Mouse (Mus musculus) kidney, postnatal 10 days (tissue): ENCODE results near the gene Gm9789.
"Not testable (repeated sequence)": the region's sequence is repeated elsewhere in the genome, so short reads cannot be mapped to it uniquely, and the experiment has no call there.

Source experiments
- DNase-seq: peaks from one replicate; pipeline ENCODE4 v3.0.0; 2021; ENCODE audit warnings: mixed read lengths

The Gm9789 gene

GRCm38 (mm10) chr16:89157652-89158051 is at the start of gene Gm9789:
Gene Gm9789 (plus strand): TSS chr16:89157952.
- DNase-seq = no peak

- no peak for DNase-seq
These were observed 17.2 kb upstream of the Gm9789 start, which contains the start of gene Gm6358 for GRCm38 (mm10) chr16:89140551-89140950. Gene Gm6358 (plus strand): TSS chr16:89140851.

DNA sequence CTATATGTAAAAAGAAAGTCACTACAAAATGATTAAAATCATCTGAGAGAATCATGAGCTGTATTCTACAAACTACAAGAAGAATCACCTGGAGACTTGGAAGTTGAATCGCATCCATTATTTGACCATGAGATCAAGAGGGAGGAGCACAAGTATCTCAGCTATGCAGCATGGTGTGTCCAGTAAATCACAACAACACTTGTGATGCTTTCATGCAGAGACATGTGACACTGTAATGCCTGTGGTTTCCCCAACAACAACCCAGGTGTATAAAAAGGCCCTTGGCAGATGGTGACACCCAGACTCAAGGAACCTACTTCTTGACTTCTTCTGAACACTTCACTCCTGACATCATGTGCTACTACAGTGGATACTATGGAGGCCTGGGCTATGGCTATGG is 7.0 kb upstream of the Gm9789 start, which contains the start of gene Gm10061:
Gene Gm10061, plus strand, starts transcription at position 301 of the 400 bp plus-strand sequence.
- no peak for DNase-seq

GRCm38 (mm10) chr16:89169190-89169589 is 11.4 kb downstream of the Gm9789 start, which contains the start of gene Gm7735:
Gene Gm7735 (plus strand): TSS chr16:89169490.
- DNase-seq = not testable (repeated sequence)

DNA sequence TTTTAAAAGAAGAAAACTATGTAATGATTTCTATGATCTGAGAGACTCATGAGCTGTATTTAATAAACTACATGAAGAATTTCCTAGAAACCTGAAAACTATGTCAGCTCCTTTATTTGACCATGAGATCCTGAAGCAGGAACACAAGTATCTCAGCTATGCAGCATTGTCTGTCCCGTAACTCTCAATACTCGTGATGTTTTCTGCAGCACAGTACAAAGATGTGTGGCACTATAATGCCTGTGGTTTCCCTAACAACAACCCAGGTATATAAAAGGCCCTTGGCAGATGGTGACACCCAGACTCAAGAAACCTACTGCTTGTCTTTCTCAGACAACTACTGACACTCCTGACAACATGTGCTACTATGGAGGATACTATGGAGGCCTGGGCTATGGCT is 16.7 kb downstream of the Gm9789 start, which contains the start of gene 1110057P08Rik:
Gene 1110057P08Rik, plus strand, starts transcription at position 301 of the 400 bp plus-strand sequence.
- no peak for DNase-seq

GRCm38 (mm10) chr16:89188621-89189020 is 30.9 kb downstream of the Gm9789 start:
- DNase-seq = no peak

DNA sequence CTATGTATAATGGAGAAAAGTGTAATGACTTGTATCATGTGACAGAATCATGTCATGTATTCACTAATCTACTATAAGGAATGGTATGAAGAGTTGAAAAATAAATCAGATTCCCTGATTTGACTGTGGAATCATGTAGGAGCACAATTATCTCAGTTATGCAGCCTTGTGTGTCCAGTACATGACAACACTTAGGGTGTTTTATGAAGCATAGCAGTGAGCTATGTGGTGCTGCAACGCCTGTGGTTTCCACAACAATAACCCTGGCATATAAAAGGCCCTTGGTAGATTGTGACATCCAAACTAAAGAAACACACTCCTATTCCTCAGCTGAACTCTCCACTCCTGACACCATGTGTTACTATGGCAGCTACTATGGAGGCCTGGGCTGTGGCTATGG is 47.8 kb downstream of the Gm9789 start, which contains the start of gene Krtap20-2:
Gene Krtap20-2, plus strand, starts transcription at position 301 of the 400 bp plus-strand sequence.
- DNase-seq = no peak
